19 mouse cellular contexts compared by ENCODE assay signal in genomic region chr2:110214991-110215684, GRCm38 (mm10).
A peak's percentile ranks its signal among the peaks of the same experiment; 100 is the strongest.
DNase-seq lines count a peak whose midpoint lies in the region; ATAC-seq and TF ChIP-seq lines count a peak whose summit lies in the region.
"Had no signal": no experiment of that assay in that cellular context is flagged by ENCODE, and none has a peak within 500 bp of the region (broad histone marks: within the 10 kb centered on the region; RNA-seq: fewer than 3 reads in every experiment).

No protein-coding gene starts in this region.

- H3K4me3 ChIP-seq in liver, postnatal 0 days (ENCODE audit: low read depth, low read length), result no peak overlapping the region
- H3K4me3 ChIP-seq in liver, embryonic 12.5 days, result no peak overlapping the region
- H3K4me3 ChIP-seq in kidney, adult 2 months (ENCODE audit: insufficient read depth, low read depth, low read length), result no peak overlapping the region
- no peak overlapping the region for H3K4me3 ChIP-seq in hindbrain, postnatal 0 days (ENCODE audit: low read length)
- H3K4me3 ChIP-seq: embryonic facial prominence, embryonic 13.5 days; forebrain, embryonic 10.5 days; heart, embryonic 10.5 days; neural tube, embryonic 13.5 days had no signal

- TF ChIP-seq EP300 in liver, postnatal 0 days (IDR thresholded peaks at IDR 0.05; ENCODE audit: low read depth), result no peak

- H3K4me1 ChIP-seq in liver, postnatal 0 days (ENCODE audit: insufficient read depth), result 0 out of 2 replicates have a peak, but pooled peaks cover 3% of the 10 kb centered on the region
- H3K4me1 ChIP-seq in liver, embryonic 12.5 days, result no peaks in the 10 kb centered on the region
- H3K4me1 ChIP-seq in kidney, adult 2 months (ENCODE audit: control insufficient read depth, insufficient read depth, low read length), result peaks cover 29% of the 10 kb centered on the region
- H3K4me1 ChIP-seq in hindbrain, postnatal 0 days (ENCODE audit: insufficient read depth, low read length), result no peaks in the 10 kb centered on the region
- H3K4me1 ChIP-seq: embryonic facial prominence, embryonic 13.5 days; forebrain, embryonic 10.5 days; heart, embryonic 10.5 days had no signal

- H3K27ac ChIP-seq in liver, postnatal 0 days (ENCODE audit: low read depth), result no peak overlapping the region
- no peak overlapping the region for H3K27ac ChIP-seq in liver, embryonic 12.5 days
- H3K27ac ChIP-seq in kidney, adult 2 months (ENCODE audit: insufficient read depth, low read depth, low read length), result peak overlapping the region; percentile 100
- H3K27ac ChIP-seq in hindbrain, postnatal 0 days, result no peak overlapping the region
- H3K27ac ChIP-seq: embryonic facial prominence, embryonic 13.5 days; forebrain, embryonic 10.5 days; heart, embryonic 10.5 days; hindbrain, embryonic 14.5 days; liver, embryonic 14.5 days; neural tube, embryonic 13.5 days had no signal

- no peaks in the 10 kb centered on the region for H3K9me3 ChIP-seq in liver, postnatal 0 days (ENCODE audit: low read length)
- H3K9me3 ChIP-seq in liver, embryonic 12.5 days (replicated peaks), result no peaks in the 10 kb centered on the region
- H3K9me3 ChIP-seq in hindbrain, postnatal 0 days (ENCODE audit: low read length), result no peaks in the 10 kb centered on the region
- H3K9me3 ChIP-seq: embryonic facial prominence, embryonic 13.5 days; forebrain, embryonic 10.5 days; heart, embryonic 10.5 days; neural tube, embryonic 13.5 days had no signal

- no peak for TF ChIP-seq POLR2A in kidney, adult 2 months (IDR thresholded peaks at IDR 0.05; ENCODE audit: low read depth, low read length)

- H3K27me3 ChIP-seq in liver, postnatal 0 days (ENCODE audit: insufficient read depth, low read length), result no peaks in the 10 kb centered on the region
- no peaks in the 10 kb centered on the region for H3K27me3 ChIP-seq in liver, embryonic 12.5 days (replicated peaks)
- H3K27me3 ChIP-seq in kidney, adult 2 months (replicated peaks; ENCODE audit: control insufficient read depth, insufficient read depth, low read length), result no peaks in the 10 kb centered on the region
- no peaks in the 10 kb centered on the region for H3K27me3 ChIP-seq in hindbrain, postnatal 0 days (ENCODE audit: insufficient read depth, low read length)
- H3K27me3 ChIP-seq: embryonic facial prominence, embryonic 13.5 days; neural tube, embryonic 13.5 days had no signal

- no peaks in the 10 kb centered on the region for H3K36me3 ChIP-seq in liver, postnatal 0 days (replicated peaks; ENCODE audit: insufficient read depth, low read length)
- H3K36me3 ChIP-seq in liver, embryonic 12.5 days, result no peaks in the 10 kb centered on the region
- no peaks in the 10 kb centered on the region for H3K36me3 ChIP-seq in kidney, adult 2 months (ENCODE audit: control insufficient read depth, insufficient read depth, low read length)
- H3K36me3 ChIP-seq in hindbrain, postnatal 0 days (ENCODE audit: insufficient read depth, low read length), result no peaks in the 10 kb centered on the region
- H3K36me3 ChIP-seq: embryonic facial prominence, embryonic 13.5 days; forebrain, embryonic 10.5 days; heart, embryonic 10.5 days; neural tube, embryonic 13.5 days had no signal

- DNase-seq in liver, postnatal 0 days, result no peak
- peak; percentile 93 for DNase-seq in kidney, adult 2 months
- peak; percentile 75 for DNase-seq in kidney, postnatal 14 days
- no peak for DNase-seq in hindbrain, postnatal 0 days (ENCODE audit: low spot score)
- no peak for DNase-seq in heart, adult 8-10 months (ENCODE audit: low spot score)
- no peak for DNase-seq in embryo, embryonic 10.5 days (ENCODE audit: low spot score)
- DNase-seq: adrenal gland, postnatal 25 days; cerebellum, adult 2 months; gastrocnemius, postnatal 25 days; heart, postnatal 10 days; layer of hippocampus, postnatal 36 days; right cerebral cortex, postnatal 25 days had no signal

- no peak overlapping the region for H3K9ac ChIP-seq in liver, postnatal 0 days (replicated peaks)
- no peak overlapping the region for H3K9ac ChIP-seq in liver, embryonic 12.5 days
- H3K9ac ChIP-seq in hindbrain, postnatal 0 days (replicated peaks; ENCODE audit: low read length), result no peak overlapping the region
- H3K9ac ChIP-seq: embryonic facial prominence, embryonic 13.5 days; hindbrain, embryonic 14.5 days; liver, embryonic 14.5 days; neural tube, embryonic 13.5 days had no signal

- H3K4me2 ChIP-seq in liver, postnatal 0 days (ENCODE audit: low read depth, low read length), result no peak overlapping the region
- H3K4me2 ChIP-seq in liver, embryonic 12.5 days, result no peak overlapping the region
- H3K4me2 ChIP-seq in hindbrain, postnatal 0 days (ENCODE audit: low read depth, low read length), result no peak overlapping the region
- H3K4me2 ChIP-seq: embryonic facial prominence, embryonic 13.5 days; hindbrain, embryonic 14.5 days; neural tube, embryonic 13.5 days had no signal

- TF ChIP-seq CTCF in liver, postnatal 0 days (IDR thresholded peaks at IDR 0.05; ENCODE audit: low read depth), result no peak
- TF ChIP-seq CTCF in kidney, adult 2 months (conservative IDR thresholded peaks at IDR 0.05; ENCODE audit: insufficient read depth, insufficient read length, low read depth, low read length), result no peak
- TF ChIP-seq CTCF in hindbrain, postnatal 0 days (IDR thresholded peaks at IDR 0.05; ENCODE audit: low read depth), result no peak

- ATAC-seq in liver, postnatal 0 days, result peak; percentile 62
- ATAC-seq in liver, embryonic 12.5 days, result no peak
- ATAC-seq in hindbrain, postnatal 0 days, result no peak

- 52% methylated on average over 9 of the region's 9 CpGs for WGBS in liver, postnatal 0 days (ENCODE audit: insufficient replicate concordance)
- 55% methylated on average over 9 of the region's 9 CpGs for WGBS in liver, embryonic 12.5 days (ENCODE audit: insufficient replicate concordance)
- WGBS in kidney, adult 2 months, result 27% methylated on average over 9 of the region's 9 CpGs
- 59% methylated on average over 9 of the region's 9 CpGs for WGBS in hindbrain, postnatal 0 days

Comparison
In these comparisons a context has a peak if more than half of its experiments do, and no peak if none do; other contexts are left out.
1. DNase-seq: peak in kidney, adult 2 months (single experiment) and kidney, postnatal 14 days (single experiment); none in liver, postnatal 0 days (single experiment), hindbrain, postnatal 0 days (single experiment), heart, adult 8-10 months (single experiment) and embryo, embryonic 10.5 days (single experiment).